Mouse (Mus musculus): ENCODE data around the gene Itga3.

Gene Itga3

GRCm38 (mm10) chr11:95004937-95005198 lies 71.7 kb downstream of the Itga3 start:
- DNase-seq (ENCODE audit: low read depth, low spot score): no peak

- no peak for DNase-seq (ENCODE audit: low read depth, low spot score)
Observed at GRCm38 (mm10) chr11:95004136-95004936, 72.3 kb downstream of the Itga3 start.

GRCm38 (mm10) chr11:95002705-95003104 lies 73.9 kb downstream of the Itga3 start:
- no peak for DNase-seq (ENCODE audit: low read depth, low spot score)

- no peak for DNase-seq (ENCODE audit: low read depth, low spot score)
Observed at GRCm38 (mm10) chr11:95001584-95002347, 74.8 kb downstream of the Itga3 start.

GRCm38 (mm10) chr11:95001058-95001457 lies 75.5 kb downstream of the Itga3 start:
- peak; percentile 85 for DNase-seq (ENCODE audit: low read depth, low spot score)

- peak; percentile 72 for DNase-seq (ENCODE audit: low read depth, low spot score)
Observed at GRCm38 (mm10) chr11:95000548-95000947, 76.1 kb downstream of the Itga3 start.

GRCm38 (mm10) chr11:95000128-95000527 lies 76.5 kb downstream of the Itga3 start:
- DNase-seq (ENCODE audit: low read depth, low spot score): no peak

- peak; percentile 77 for DNase-seq (ENCODE audit: low read depth, low spot score)
Observed at GRCm38 (mm10) chr11:94998041-94998531, 78.5 kb downstream of the Itga3 start.

GRCm38 (mm10) chr11:94997596-94997995 lies 79.0 kb downstream of the Itga3 start:
- DNase-seq (ENCODE audit: low read depth, low spot score): peak; percentile 43

GRCm38 (mm10) chr11:94996984-94997383 lies 79.6 kb downstream of the Itga3 start:
- DNase-seq (ENCODE audit: low read depth, low spot score): no peak

GRCm38 (mm10) chr11:94996101-94996500 lies 80.5 kb downstream of the Itga3 start:
- DNase-seq (ENCODE audit: low read depth, low spot score): no peak

GRCm38 (mm10) chr11:94994947-94995772 lies 81.4 kb downstream of the Itga3 start:
- no peak for DNase-seq (ENCODE audit: low read depth, low spot score)

All from CD4-positive, CD25-positive, alpha-beta regulatory T cell, adult 2 months (primary cell).